Mouse (Mus musculus): ENCODE data around the gene Tle4.

- TF ChIP-seq CTCF (IDR thresholded peaks at IDR 0.05) (no peak), EP300 (IDR thresholded peaks at IDR 0.05; ENCODE audit: insufficient read depth, low read depth, low read length) (no peak)
Measured at GRCm38 (mm10) chr19:14598690-14599288, 938 bp upstream of the Tle4 start.

Data from heart, adult 2 months (tissue).